Mouse (Mus musculus) intestine, embryonic 14.5 days (tissue): ENCODE results near the gene Cox16. TPM values are rescaled to one million over a fixed set of nuclear protein-coding genes. Genes with fewer than 3 reads are reported as not detected.
"Not testable (repeated sequence)": the region's sequence is repeated elsewhere in the genome, so short reads cannot be mapped to it uniquely, and the experiment has no call there.

Experiments
- ATAC-seq: fragments of 200-750 bp; cut with Nextera tagmentation; replicated peaks from 2 replicates; pipeline ENCODE4 v1.8.0; 2017; ENCODE audit warnings: low read depth, moderate number of reproducible peaks, moderate TSS enrichment, moderate library complexity; ENCODE audit not compliant: low FRiP score, low TSS enrichment
- DNase-seq: peaks from one replicate; pipeline ENCODE4 v3.0.0-alpha.2; 2018; ENCODE audit warnings: low spot score
- H3K27ac ChIP-seq: fragments of 300-500 bp; sonication (generic); 2 replicates; pipeline ENCODE4 v1.5.1; 2014; ENCODE audit warnings: low read depth, mild to moderate bottlenecking, control low read depth
- H3K27me3 ChIP-seq: fragments of 300-500 bp; sonication (generic); replicated peaks from 2 replicates; pipeline ENCODE4 v1.6.1; 2014; ENCODE audit warnings: low read length, control low read depth; ENCODE audit not compliant: control insufficient read depth, insufficient read depth
- H3K36me3 ChIP-seq: fragments of 300-500 bp; sonication (generic); 2 replicates; pipeline ENCODE4 v1.6.1; 2014; ENCODE audit warnings: low read length, control low read depth; ENCODE audit not compliant: control insufficient read depth, insufficient read depth
- H3K4me1 ChIP-seq: fragments of 300-500 bp; sonication (generic); replicated peaks from 2 replicates; pipeline ENCODE4 v1.6.1; 2014; ENCODE audit warnings: low read length, control low read depth, mixed read lengths; ENCODE audit not compliant: control insufficient read depth, insufficient read depth
- H3K4me2 ChIP-seq: fragments of 300-500 bp; sonication (generic); 2 replicates; pipeline ENCODE4 v1.6.1; 2014; ENCODE audit warnings: low read length
- H3K4me3 ChIP-seq: fragments of 300-500 bp; sonication (generic); 2 replicates; pipeline ENCODE4 v1.5.1; 2014; ENCODE audit warnings: low read depth, low read length, control low read depth, mixed read lengths
- H3K9ac ChIP-seq: fragments of 300-500 bp; sonication (generic); 2 replicates; pipeline ENCODE4 v1.6.1; 2014; ENCODE audit warnings: mild to moderate bottlenecking, low read length
- H3K9me3 ChIP-seq: fragments of 300-500 bp; sonication (generic); 2 replicates; pipeline ENCODE4 v1.6.1; 2016; ENCODE audit warnings: low read length, control low read depth; ENCODE audit not compliant: control insufficient read depth
- WGBS: fragments of 180-500 bp; shearing (Covaris S2); extraction: QIAGEN DNeasy Blood & Tissue Kit; methylation state at CpG from one replicate; pipeline ENCODE4 v1.1.7; 2014; 5-methylcytosine and 5-hydroxymethylcytosine counted together
- polyA plus RNA-seq: library from polyadenylated mRNA; unstranded; fragments of >200 nt; fragmentation: Nextera tagmentation; extraction: Ambion mirVana; gene quantifications from 2 replicates; pipeline ENCODE4 v1.2.1, GENCODE M21; 2014

Gene Cox16
- polyA plus RNA-seq, 1 experiment from 2014 or later: 147 TPM

- 0 out of 2 replicates have a peak, but pooled peaks cover 2% of the 10 kb centered on the region for H3K4me1 ChIP-seq
- no peaks in the 10 kb centered on the region for H3K27me3 ChIP-seq
- DNase-seq (peak; percentile 68), ATAC-seq (no peak)
- H3K9me3 ChIP-seq: no peaks in the 10 kb centered on the region
- H3K27ac ChIP-seq: peak overlapping the region; percentile 22; the same call in 1 of the 2 replicates
- H3K4me3 ChIP-seq: peak overlapping the region; percentile 82
- peak overlapping the region; percentile 69 for H3K9ac ChIP-seq
- no peaks in the 10 kb centered on the region for H3K36me3 ChIP-seq
- peak overlapping the region; percentile 83 for H3K4me2 ChIP-seq
- WGBS: 32% methylated on average over 17 of the region's 17 CpGs
Measured at GRCm38 (mm10) chr12:81483656-81484055, 1.3 kb downstream of the Cox16 start.

GRCm38 (mm10) chr12:81459051-81459450 is 25.9 kb downstream of the Cox16 start:
- H3K4me3 ChIP-seq, H3K4me2 ChIP-seq, H3K9ac ChIP-seq, H3K4me1 ChIP-seq, H3K36me3 ChIP-seq, H3K9me3 ChIP-seq, ATAC-seq, H3K27me3 ChIP-seq, DNase-seq, H3K27ac ChIP-seq: not testable (repeated sequence)
- 95% methylated on average over 7 of the region's 7 CpGs for WGBS

GRCm38 (mm10) chr12:81438985-81439384 is 45.9 kb downstream of the Cox16 start:
- WGBS: 91% methylated on average over 9 of the region's 9 CpGs
- not testable (repeated sequence) for H3K27ac ChIP-seq, H3K9ac ChIP-seq, H3K4me3 ChIP-seq, H3K9me3 ChIP-seq, H3K27me3 ChIP-seq, H3K4me2 ChIP-seq, DNase-seq, ATAC-seq, H3K4me1 ChIP-seq, H3K36me3 ChIP-seq

- WGBS: 38% methylated on average over 2 of the region's 2 CpGs
- H3K4me2 ChIP-seq, H3K9me3 ChIP-seq, H3K9ac ChIP-seq, H3K4me1 ChIP-seq, H3K27me3 ChIP-seq, H3K36me3 ChIP-seq, H3K27ac ChIP-seq, H3K4me3 ChIP-seq, ATAC-seq, DNase-seq: not testable (repeated sequence)
Measured at GRCm38 (mm10) chr12:81434778-81435177, 50.1 kb downstream of the Cox16 start.

- peaks cover 13% of the 10 kb centered on the region; the same call in 1 of the 2 replicates for H3K9me3 ChIP-seq
- H3K4me2 ChIP-seq: no peak within 1 kb of the TSS
- H3K9ac ChIP-seq: no peak within 1 kb of the TSS
- no peak for ATAC-seq
- no peak within 1 kb of the TSS for H3K4me3 ChIP-seq
- H3K4me1 ChIP-seq: no peaks in the 10 kb centered on the region
- H3K27me3 ChIP-seq: no peaks in the 10 kb centered on the region
- peaks cover 2% of the 10 kb centered on the region; the same call in 1 of the 2 replicates for H3K36me3 ChIP-seq
- no peak for DNase-seq
- no peak within 1 kb of the TSS for H3K27ac ChIP-seq
- 91% methylated on average over 1 of the region's 1 CpGs for WGBS
Measured at GRCm38 (mm10) chr12:81421846-81422245, 63.1 kb downstream of the Cox16 start, which contains the start of gene Adam4. Gene Adam4 (minus strand): TSS chr12:81421946.

GRCm38 (mm10) chr12:81413211-81413610 is 71.7 kb downstream of the Cox16 start:
- Histone ChIP-seq H3K27me3 (no peaks in the 10 kb centered on the region), H3K36me3 (no peaks in the 10 kb centered on the region), H3K27ac (no peak overlapping the region), H3K4me1 (no peaks in the 10 kb centered on the region), H3K9ac (no peak overlapping the region), H3K9me3 (no peaks in the 10 kb centered on the region), H3K4me3 (no peak overlapping the region), H3K4me2 (no peak overlapping the region)
- ATAC-seq: no peak
- WGBS: 76% methylated on average over 3 of the region's 3 CpGs
- DNase-seq: no peak

GRCm38 (mm10) chr12:81408966-81409365 is 76.0 kb downstream of the Cox16 start:
- DNase-seq: no peak
- WGBS: 85% methylated on average over 3 of the region's 3 CpGs
- no peak overlapping the region for H3K4me3 ChIP-seq
- no peaks in the 10 kb centered on the region for H3K27me3 ChIP-seq
- H3K4me2 ChIP-seq: no peak overlapping the region
- H3K4me1 ChIP-seq: no peaks in the 10 kb centered on the region
- H3K36me3 ChIP-seq: no peaks in the 10 kb centered on the region
- no peak for ATAC-seq
- H3K9ac ChIP-seq: no peak overlapping the region
- no peak overlapping the region for H3K27ac ChIP-seq
- no peaks in the 10 kb centered on the region for H3K9me3 ChIP-seq

- no peaks in the 10 kb centered on the region for H3K36me3 ChIP-seq
- H3K9me3 ChIP-seq: no peaks in the 10 kb centered on the region
- ATAC-seq: no peak
- WGBS: 17% methylated on average over 1 of the region's 1 CpGs
- H3K4me1 ChIP-seq: no peaks in the 10 kb centered on the region
- no peak overlapping the region for H3K4me2 ChIP-seq
- no peak overlapping the region for H3K27ac ChIP-seq
- no peaks in the 10 kb centered on the region for H3K27me3 ChIP-seq
- H3K9ac ChIP-seq: no peak overlapping the region
- peak; percentile 72 for DNase-seq
- H3K4me3 ChIP-seq: no peak overlapping the region
Measured at GRCm38 (mm10) chr12:81402187-81402586, 82.7 kb downstream of the Cox16 start.

GRCm38 (mm10) chr12:81379364-81379763 is 105.6 kb downstream of the Cox16 start, which contains the start of gene Gm4787:
Gene Gm4787 (minus strand): TSS chr12:81379464.
- not testable (repeated sequence) for H3K9me3 ChIP-seq, H3K4me1 ChIP-seq, H3K4me2 ChIP-seq, H3K27ac ChIP-seq, H3K27me3 ChIP-seq, H3K36me3 ChIP-seq, H3K9ac ChIP-seq, ATAC-seq, H3K4me3 ChIP-seq, DNase-seq
- 76% methylated on average over 1 of the region's 1 CpGs for WGBS
